Mouse (Mus musculus) liver, adult 2 months (tissue): ENCODE results near the gene Chaf1a.
"Not testable (repeated sequence)": the region's sequence is repeated elsewhere in the genome, so short reads cannot be mapped to it uniquely, and the experiment has no call there.

Source experiments
- CTCF ChIP-seq: fragments of 200-500 bp; IDR thresholded peaks from 2 replicates; pipeline ENCODE4 v1.5.1; 2011; ENCODE audit warnings: low read depth, low read length, control low read depth
- POLR2A ChIP-seq: fragments of 200-500 bp; IDR thresholded peaks from 2 replicates; pipeline ENCODE4 v1.6.1; 2011; ENCODE audit warnings: low read length, control low read depth; ENCODE audit not compliant: insufficient read depth; ENCODE audit errors: extremely low read depth

GRCm38 (mm10) chr17:56078361-56078760 is 38.1 kb downstream of the Chaf1a start:
- TF ChIP-seq CTCF, POLR2A: not testable (repeated sequence)
